Mouse (Mus musculus): ENCODE measurements at regions not wholly inside any gene's neighbourhood (a gene's known extent, or its start where the extent isn't known, plus 50 kb on each side); places are given as distances from the start of the nearest gene placed in this dataset.

- Histone ChIP-seq H3K4me2 (ENCODE audit: low read length) (no peak overlapping the region), H3K9me3 (ENCODE audit: control insufficient read depth, low read length) (no peaks in the 10 kb centered on the region), H3K36me3 (ENCODE audit: control insufficient read depth, insufficient read depth) (no peaks in the 10 kb centered on the region), H3K4me3 (replicated peaks; ENCODE audit: low read length) (no peak overlapping the region), H3K9ac (replicated peaks; ENCODE audit: low read depth, low read length) (no peak overlapping the region), H3K4me1 (replicated peaks; ENCODE audit: control insufficient read depth, insufficient read depth, low read length) (no peaks in the 10 kb centered on the region), H3K27ac (ENCODE audit: low read length) (no peak overlapping the region), H3K27me3 (replicated peaks; ENCODE audit: control insufficient read depth, insufficient read depth, low read length) (no peaks in the 10 kb centered on the region)
- ATAC-seq, result no peak
- 85% methylated on average over 1 of the region's 1 CpGs for WGBS
Observed at GRCm38 (mm10) chr13:14898495-14898894, 268.5 kb downstream of the AW209491 start.

- ATAC-seq, result no peak
Observed at GRCm38 (mm10) chr13:14930137-14930785, 300.3 kb downstream of the AW209491 start.

GRCm38 (mm10) chr13:14966187-14966726 is 336.3 kb downstream of the AW209491 start:
- Histone ChIP-seq H3K4me3 (replicated peaks; ENCODE audit: low read length) (no peak overlapping the region), H3K36me3 (ENCODE audit: control insufficient read depth, insufficient read depth) (no peaks in the 10 kb centered on the region), H3K27me3 (replicated peaks; ENCODE audit: control insufficient read depth, insufficient read depth, low read length) (no peaks in the 10 kb centered on the region), H3K9ac (replicated peaks; ENCODE audit: low read depth, low read length) (no peak overlapping the region), H3K9me3 (ENCODE audit: control insufficient read depth, low read length) (no peaks in the 10 kb centered on the region), H3K4me1 (replicated peaks; ENCODE audit: control insufficient read depth, insufficient read depth, low read length) (no peaks in the 10 kb centered on the region), H3K27ac (ENCODE audit: low read length) (no peak overlapping the region), H3K4me2 (ENCODE audit: low read length) (no peak overlapping the region)
- WGBS, result 20% methylated on average over 1 of the region's 1 CpGs
- ATAC-seq, result no peak

More at GRCm38 (mm10) chr13:14930137-14930785, 300.3 kb downstream of the AW209491 start:
- Histone ChIP-seq H3K9ac (replicated peaks; ENCODE audit: low read depth, low read length) (no peak overlapping the region), H3K4me2 (ENCODE audit: low read length) (no peak overlapping the region), H3K4me1 (replicated peaks; ENCODE audit: control insufficient read depth, insufficient read depth, low read length) (no peaks in the 10 kb centered on the region), H3K9me3 (ENCODE audit: control insufficient read depth, low read length) (no peaks in the 10 kb centered on the region), H3K4me3 (replicated peaks; ENCODE audit: low read length) (no peak overlapping the region), H3K27me3 (replicated peaks; ENCODE audit: control insufficient read depth, insufficient read depth, low read length) (no peaks in the 10 kb centered on the region), H3K36me3 (ENCODE audit: control insufficient read depth, insufficient read depth) (no peaks in the 10 kb centered on the region), H3K27ac (ENCODE audit: low read length) (no peak overlapping the region)
- 94% methylated on average over 3 of the region's 3 CpGs for WGBS

GRCm38 (mm10) chr13:15002700-15003099 is 372.7 kb downstream of the AW209491 start:
- H3K9ac ChIP-seq (replicated peaks; ENCODE audit: low read depth, low read length), result no peak overlapping the region
- H3K4me3 ChIP-seq (replicated peaks; ENCODE audit: low read length), result no peak overlapping the region
- no peaks in the 10 kb centered on the region for H3K27me3 ChIP-seq (replicated peaks; ENCODE audit: control insufficient read depth, insufficient read depth, low read length)
- no peak overlapping the region for H3K27ac ChIP-seq (ENCODE audit: low read length)
- H3K4me1 ChIP-seq (replicated peaks; ENCODE audit: control insufficient read depth, insufficient read depth, low read length), result no peaks in the 10 kb centered on the region
- no peaks in the 10 kb centered on the region for H3K36me3 ChIP-seq (ENCODE audit: control insufficient read depth, insufficient read depth)
- H3K9me3 ChIP-seq (ENCODE audit: control insufficient read depth, low read length), result no peaks in the 10 kb centered on the region
- no peak for ATAC-seq
- no peak overlapping the region for H3K4me2 ChIP-seq (ENCODE audit: low read length)
- WGBS, result 95% methylated on average over 3 of the region's 3 CpGs

- H3K27me3 ChIP-seq (replicated peaks; ENCODE audit: control insufficient read depth, insufficient read depth, low read length), result no peaks in the 10 kb centered on the region
- no peak overlapping the region for H3K4me2 ChIP-seq (ENCODE audit: low read length)
- H3K4me3 ChIP-seq (replicated peaks; ENCODE audit: low read length), result no peak overlapping the region
- H3K4me1 ChIP-seq (replicated peaks; ENCODE audit: control insufficient read depth, insufficient read depth, low read length), result no peaks in the 10 kb centered on the region
- no peaks in the 10 kb centered on the region for H3K36me3 ChIP-seq (ENCODE audit: control insufficient read depth, insufficient read depth)
- no peak for ATAC-seq
- no peak overlapping the region for H3K27ac ChIP-seq (ENCODE audit: low read length)
- no peaks in the 10 kb centered on the region for H3K9me3 ChIP-seq (ENCODE audit: control insufficient read depth, low read length)
- no peak overlapping the region for H3K9ac ChIP-seq (replicated peaks; ENCODE audit: low read depth, low read length)
Observed at GRCm38 (mm10) chr13:15011638-15012037, 381.7 kb downstream of the AW209491 start.

GRCm38 (mm10) chr13:15018811-15019745 is 389.1 kb downstream of the AW209491 start:
- WGBS, result 73% methylated on average over 16 of the region's 16 CpGs
- H3K4me3 ChIP-seq (replicated peaks; ENCODE audit: low read length), result no peak overlapping the region
- H3K9me3 ChIP-seq (ENCODE audit: control insufficient read depth, low read length), result no peaks in the 10 kb centered on the region

GRCm38 (mm10) chr13:15026601-15027000 is 396.6 kb downstream of the AW209491 start:
- no peaks in the 10 kb centered on the region for H3K27me3 ChIP-seq (replicated peaks; ENCODE audit: control insufficient read depth, insufficient read depth, low read length)
- H3K4me2 ChIP-seq (ENCODE audit: low read length), result no peak overlapping the region
- no peak overlapping the region for H3K9ac ChIP-seq (replicated peaks; ENCODE audit: low read depth, low read length)
- 83% methylated on average over 2 of the region's 2 CpGs for WGBS
- H3K4me1 ChIP-seq (replicated peaks; ENCODE audit: control insufficient read depth, insufficient read depth, low read length), result no peaks in the 10 kb centered on the region
- no peaks in the 10 kb centered on the region for H3K9me3 ChIP-seq (ENCODE audit: control insufficient read depth, low read length)
- no peaks in the 10 kb centered on the region for H3K36me3 ChIP-seq (ENCODE audit: control insufficient read depth, insufficient read depth)
- H3K4me3 ChIP-seq (replicated peaks; ENCODE audit: low read length), result no peak overlapping the region
- H3K27ac ChIP-seq (ENCODE audit: low read length), result no peak overlapping the region
- ATAC-seq, result no peak

More at GRCm38 (mm10) chr13:15018811-15019745, 389.1 kb downstream of the AW209491 start:
- H3K9ac ChIP-seq (replicated peaks; ENCODE audit: low read depth, low read length), result no peak overlapping the region
- H3K4me1 ChIP-seq (replicated peaks; ENCODE audit: control insufficient read depth, insufficient read depth, low read length), result no peaks in the 10 kb centered on the region
- no peak overlapping the region for H3K27ac ChIP-seq (ENCODE audit: low read length)
- no peak overlapping the region for H3K4me2 ChIP-seq (ENCODE audit: low read length)
- no peak for ATAC-seq
- no peaks in the 10 kb centered on the region for H3K27me3 ChIP-seq (replicated peaks; ENCODE audit: control insufficient read depth, insufficient read depth, low read length)
- H3K36me3 ChIP-seq (ENCODE audit: control insufficient read depth, insufficient read depth), result no peaks in the 10 kb centered on the region

GRCm38 (mm10) chr13:15052667-15053375 is 410.2 kb upstream of the Gli3 start:
- ATAC-seq, result peak; percentile 86
- H3K36me3 ChIP-seq (ENCODE audit: control insufficient read depth, insufficient read depth), result no peaks in the 10 kb centered on the region

GRCm38 (mm10) chr13:15054705-15055104 is 408.3 kb upstream of the Gli3 start:
- ATAC-seq, result no peak
- H3K27ac ChIP-seq (ENCODE audit: low read length), result no peak overlapping the region
- no peaks in the 10 kb centered on the region for H3K27me3 ChIP-seq (replicated peaks; ENCODE audit: control insufficient read depth, insufficient read depth, low read length)
- no peaks in the 10 kb centered on the region for H3K36me3 ChIP-seq (ENCODE audit: control insufficient read depth, insufficient read depth)
- H3K4me1 ChIP-seq (replicated peaks; ENCODE audit: control insufficient read depth, insufficient read depth, low read length), result no peaks in the 10 kb centered on the region
- no peaks in the 10 kb centered on the region for H3K9me3 ChIP-seq (ENCODE audit: control insufficient read depth, low read length)
- WGBS, result 96% methylated on average over 3 of the region's 3 CpGs
- H3K4me2 ChIP-seq (ENCODE audit: low read length), result no peak overlapping the region
- no peak overlapping the region for H3K4me3 ChIP-seq (replicated peaks; ENCODE audit: low read length)
- H3K9ac ChIP-seq (replicated peaks; ENCODE audit: low read depth, low read length), result no peak overlapping the region

More at GRCm38 (mm10) chr13:15052667-15053375, 410.2 kb upstream of the Gli3 start:
- 8% methylated on average over 4 of the region's 4 CpGs for WGBS
- no peak overlapping the region for H3K4me3 ChIP-seq (replicated peaks; ENCODE audit: low read length)
- H3K27ac ChIP-seq (ENCODE audit: low read length), result no peak overlapping the region
- H3K4me2 ChIP-seq (ENCODE audit: low read length), result no peak overlapping the region
- no peaks in the 10 kb centered on the region for H3K9me3 ChIP-seq (ENCODE audit: control insufficient read depth, low read length)
- no peaks in the 10 kb centered on the region for H3K27me3 ChIP-seq (replicated peaks; ENCODE audit: control insufficient read depth, insufficient read depth, low read length)
- no peaks in the 10 kb centered on the region for H3K4me1 ChIP-seq (replicated peaks; ENCODE audit: control insufficient read depth, insufficient read depth, low read length)
- H3K9ac ChIP-seq (replicated peaks; ENCODE audit: low read depth, low read length), result no peak overlapping the region

All from forebrain, embryonic 16.5 days (tissue).